Mouse (Mus musculus) embryonic facial prominence, embryonic 10.5 days (tissue): ENCODE results near the gene Stx8. TPM values are rescaled to one million over a fixed set of nuclear protein-coding genes. Genes with fewer than 3 reads are reported as not detected.
A peak's percentile ranks its signal among the peaks of the same experiment; 100 is the strongest.

Source experiments
- DNase-seq: peaks from one replicate; pipeline ENCODE4 v3.0.0-alpha.2; 2017; ENCODE audit warnings: low spot score
- H3K27ac ChIP-seq: fragments of 300-500 bp; sonication (generic); replicated peaks from 2 replicates; pipeline ENCODE4 v1.5.1; 2016; ENCODE audit warnings: mild to moderate bottlenecking
- H3K27me3 ChIP-seq: fragments of 300-500 bp; sonication (generic); replicated peaks from 2 replicates; pipeline ENCODE4 v1.6.1; 2016; ENCODE audit warnings: low read depth, mild to moderate bottlenecking; ENCODE audit not compliant: poor library complexity, severe bottlenecking
- H3K36me3 ChIP-seq: fragments of 300-500 bp; sonication (generic); replicated peaks from 2 replicates; pipeline ENCODE4 v1.6.1; 2016; ENCODE audit warnings: mild to moderate bottlenecking, moderate library complexity
- H3K4me1 ChIP-seq: fragments of 300-500 bp; sonication (generic); 2 replicates; pipeline ENCODE4 v1.6.1; 2016
- H3K4me3 ChIP-seq: fragments of 300-500 bp; sonication (generic); 2 replicates; pipeline ENCODE4 v1.5.1; 2016; ENCODE audit warnings: mild to moderate bottlenecking, moderate library complexity
- H3K9me3 ChIP-seq: fragments of 300-500 bp; sonication (generic); 2 replicates; pipeline ENCODE4 v1.6.1; 2016; ENCODE audit warnings: mild to moderate bottlenecking
- whole genome bisulfite sequencing: fragments of 180-500 bp; shearing (Covaris S2); methylation state at CpG from one replicate; pipeline ENCODE4 v1.1.7; 2016; 5-methylcytosine and 5-hydroxymethylcytosine counted together
- polyA plus RNA-seq: library from polyadenylated mRNA; unstranded; fragments of >200 nt; fragmentation: Nextera tagmentation; extraction: Ambion mirVana; gene quantifications from 2 replicates; pipeline ENCODE4 v1.2.1, GENCODE M21; 2016

Gene Stx8
- polyA plus RNA-seq, 1 experiment from 2014 or later, result 44.7 TPM

DNA sequence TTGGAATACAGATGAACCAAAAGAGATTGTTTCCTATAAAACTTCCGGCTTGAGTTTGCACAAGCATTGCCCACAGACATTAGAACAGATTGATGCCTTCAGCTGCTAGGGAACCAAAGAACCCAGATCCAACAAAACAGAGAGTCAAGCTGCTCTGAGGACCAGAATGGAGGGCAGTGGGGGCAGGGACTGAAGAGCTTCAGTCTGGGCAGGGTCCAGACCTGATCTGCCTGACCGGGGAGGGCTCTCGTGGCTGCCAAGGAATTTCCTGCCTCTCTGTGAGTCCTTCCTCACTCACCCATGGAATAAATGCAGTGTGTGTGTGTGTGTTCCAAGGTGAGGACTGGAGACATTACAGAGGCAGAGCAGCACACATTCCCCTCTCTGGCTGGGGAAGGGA, 17.8 kb upstream of the Stx8 start:
- Histone ChIP-seq H3K27ac (no peak overlapping the region), H3K27me3 (no peaks in the 10 kb centered on the region)
- WGBS, result 55% methylated on average over 3 of the region's 3 CpGs

DNA sequence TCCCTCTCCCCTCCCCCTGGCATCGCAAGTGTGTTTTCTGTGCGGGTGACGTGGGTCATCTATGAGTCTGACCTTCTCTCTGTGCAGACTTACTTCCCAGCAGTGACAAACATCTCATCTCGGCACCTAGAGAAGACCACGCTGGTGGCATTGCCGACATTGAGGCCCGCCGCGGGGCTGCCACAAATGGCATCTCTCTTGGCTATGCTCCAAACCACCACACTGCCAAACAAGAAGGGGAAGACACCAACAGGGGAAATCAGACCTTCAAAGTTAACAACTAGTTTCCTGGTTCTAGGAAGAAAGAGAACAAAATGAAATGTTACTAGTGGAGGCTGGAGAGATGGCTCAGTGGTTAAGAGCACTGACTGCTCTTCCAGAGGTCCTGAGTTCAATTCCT, 16.5 kb upstream of the Stx8 start:
- Histone ChIP-seq H3K27ac (no peak overlapping the region), H3K9me3 (no peaks in the 10 kb centered on the region), H3K36me3 (no peaks in the 10 kb centered on the region), H3K4me1 (0 out of 2 replicates have a peak, but pooled peaks cover 4% of the 10 kb centered on the region), H3K27me3 (no peaks in the 10 kb centered on the region), H3K4me3 (no peak overlapping the region)
- WGBS, result 91% methylated on average over 9 of the region's 9 CpGs
- no peak for DNase-seq

More for the DNA sequence above, 17.8 kb upstream of the Stx8 start:
- Histone ChIP-seq H3K4me3 (no peak overlapping the region), H3K9me3 (no peaks in the 10 kb centered on the region), H3K36me3 (no peaks in the 10 kb centered on the region), H3K4me1 (0 out of 2 replicates have a peak, but pooled peaks cover 4% of the 10 kb centered on the region)
- DNase-seq, result no peak

DNA sequence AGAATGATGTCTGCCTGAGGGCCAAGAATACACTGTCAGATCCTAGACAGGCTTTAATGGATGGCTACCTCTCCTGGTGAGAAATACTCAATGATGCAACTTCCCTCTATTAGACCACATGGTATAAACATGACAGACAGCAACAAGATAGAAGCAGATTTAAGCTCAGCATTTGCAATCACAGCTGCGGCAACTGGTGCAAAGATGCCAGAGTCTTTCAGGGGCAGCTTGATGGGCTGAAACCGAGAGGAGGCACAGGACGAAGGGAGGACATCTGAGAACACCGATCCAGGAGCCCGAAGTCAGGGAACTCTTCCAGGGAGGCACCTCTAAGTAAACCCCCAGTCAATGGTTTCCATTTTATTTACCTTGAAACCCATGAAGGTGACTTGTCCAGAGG, 12.4 kb upstream of the Stx8 start:
- H3K36me3 ChIP-seq, result no peaks in the 10 kb centered on the region
- 83% methylated on average over 5 of the region's 5 CpGs for WGBS
- H3K27me3 ChIP-seq, result no peaks in the 10 kb centered on the region

DNA sequence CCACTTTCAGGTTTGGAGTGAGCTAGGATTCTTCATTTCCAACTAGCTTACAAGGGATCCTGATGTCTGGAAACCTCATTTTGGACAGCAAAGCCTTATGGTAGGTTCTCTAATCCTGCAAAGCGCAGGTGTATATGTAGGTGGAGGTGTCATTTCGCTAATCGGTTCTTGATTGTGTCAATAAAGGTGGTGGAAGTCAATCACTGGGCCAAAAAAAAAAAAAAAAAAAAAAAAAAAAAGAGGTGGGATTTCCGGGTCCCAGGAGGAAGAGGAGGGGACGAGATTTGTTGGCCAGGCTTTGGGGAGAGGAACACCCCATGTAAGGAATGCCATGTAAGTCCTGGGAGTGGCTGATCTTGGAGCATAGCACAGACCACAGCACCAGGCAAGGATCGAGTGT, 11.6 kb upstream of the Stx8 start:
- no peaks in the 10 kb centered on the region for H3K27me3 ChIP-seq
- no peak overlapping the region for H3K27ac ChIP-seq
- WGBS, result 85% methylated on average over 6 of the region's 6 CpGs
- H3K4me1 ChIP-seq, result no peaks in the 10 kb centered on the region
- H3K9me3 ChIP-seq, result no peaks in the 10 kb centered on the region
- no peak overlapping the region for H3K4me3 ChIP-seq
- no peaks in the 10 kb centered on the region for H3K36me3 ChIP-seq
- DNase-seq, result no peak

More for the DNA sequence above, 12.4 kb upstream of the Stx8 start:
- Histone ChIP-seq H3K27ac (no peak overlapping the region), H3K9me3 (no peaks in the 10 kb centered on the region), H3K4me1 (no peaks in the 10 kb centered on the region), H3K4me3 (no peak overlapping the region)
- DNase-seq, result no peak

DNA sequence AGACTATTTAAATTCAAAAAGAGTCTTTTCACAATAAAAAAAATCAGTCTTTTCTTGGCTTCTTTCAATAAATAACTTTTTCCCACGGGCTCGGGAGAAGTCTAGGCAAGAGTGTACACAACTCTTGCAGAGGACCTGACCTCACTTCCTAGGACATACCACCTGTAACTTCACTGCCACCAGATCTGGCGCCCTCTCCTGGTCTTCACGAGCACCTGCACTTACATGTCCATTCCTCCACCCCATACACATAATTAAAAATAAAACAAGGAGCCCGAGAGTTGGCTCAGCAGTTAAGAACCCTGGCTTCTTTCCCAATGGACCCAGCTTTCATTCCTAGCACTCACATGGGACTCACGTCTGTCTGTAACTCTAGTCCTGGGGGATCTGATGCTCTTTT, 1.9 kb upstream of the Stx8 start:
- Histone ChIP-seq H3K36me3 (no peaks in the 10 kb centered on the region), H3K4me3 (no peak overlapping the region), H3K9me3 (no peaks in the 10 kb centered on the region), H3K4me1 (peaks cover 25% of the 10 kb centered on the region), H3K27me3 (no peaks in the 10 kb centered on the region), H3K27ac (no peak overlapping the region)
- WGBS, result 74% methylated on average over 6 of the region's 6 CpGs
- no peak for DNase-seq

DNA sequence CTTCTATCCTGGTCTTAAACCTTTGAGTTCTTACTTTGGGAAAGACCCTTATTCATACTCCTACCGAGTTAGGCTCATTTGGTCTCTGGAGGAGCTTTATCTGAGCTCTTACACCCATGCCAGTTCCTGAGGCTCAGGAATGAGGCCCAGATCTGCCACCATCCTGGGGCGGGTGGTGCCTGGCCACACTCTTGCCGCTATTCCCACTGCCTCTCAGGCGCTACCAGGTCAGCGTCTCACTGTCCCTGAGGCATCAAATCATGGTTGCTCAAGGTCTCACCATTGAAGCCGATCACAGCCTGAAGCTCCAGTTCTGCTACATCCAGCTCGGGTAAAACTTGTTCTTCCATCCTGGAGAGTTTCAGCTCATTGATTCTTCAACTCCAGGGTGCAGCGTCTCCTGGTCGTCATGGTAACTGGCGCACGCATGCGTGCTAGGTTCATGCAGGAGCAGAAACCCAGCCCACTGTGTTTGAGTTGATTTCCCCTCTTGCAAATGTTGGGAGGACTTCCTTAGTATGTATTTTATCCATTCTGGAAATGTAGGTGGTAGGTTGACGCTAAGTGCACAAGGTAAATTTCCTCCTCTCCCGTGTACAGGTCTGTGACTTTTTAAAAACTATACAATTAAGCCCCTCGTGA, 630 bp upstream of the Stx8 start, which contains the start of gene Cfap52:
TSS of gene Cfap52 (minus strand) at position 410 of the 642 bp plus-strand sequence.
- Histone ChIP-seq H3K9me3 (no peaks in the 10 kb centered on the region), H3K4me1 (peaks cover 25% of the 10 kb centered on the region), H3K4me3 (peak within 1 kb of the TSS; percentile 80), H3K27me3 (no peaks in the 10 kb centered on the region), H3K36me3 (peaks cover 3% of the 10 kb centered on the region; the same call in 1 of the 2 replicates), H3K27ac (peak within 1 kb of the TSS; percentile 80)
- WGBS, result 7% methylated on average over 15 of the region's 15 CpGs
- DNase-seq, result peak; percentile 87

DNA sequence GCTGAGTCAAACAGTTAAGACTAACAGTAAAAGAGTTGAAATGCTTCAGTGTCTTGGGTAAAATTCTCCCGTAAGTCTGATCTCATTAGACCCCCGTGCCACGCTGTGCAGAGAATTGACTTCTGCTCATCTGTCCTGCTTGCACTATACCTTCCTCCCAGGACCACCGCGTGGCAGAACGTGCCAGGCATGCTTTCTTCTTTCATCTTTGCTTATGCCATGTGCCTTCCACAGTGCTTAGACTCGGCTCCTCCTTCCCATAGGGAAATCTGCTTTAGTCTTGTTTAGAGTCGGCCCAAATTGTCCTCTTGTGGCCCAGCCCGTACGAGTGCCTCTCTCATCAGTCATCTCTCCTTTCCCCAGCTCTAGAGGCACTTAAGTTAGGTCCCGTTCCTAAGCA, 1.8 kb downstream of the Stx8 start:
- no peak overlapping the region for H3K4me3 ChIP-seq
- WGBS, result 79% methylated on average over 11 of the region's 11 CpGs
- H3K27me3 ChIP-seq, result no peaks in the 10 kb centered on the region
- H3K4me1 ChIP-seq, result peaks cover 25% of the 10 kb centered on the region
- DNase-seq, result no peak
- peaks cover 14% of the 10 kb centered on the region for H3K36me3 ChIP-seq
- no peaks in the 10 kb centered on the region for H3K9me3 ChIP-seq
- H3K27ac ChIP-seq, result no peak overlapping the region

DNA sequence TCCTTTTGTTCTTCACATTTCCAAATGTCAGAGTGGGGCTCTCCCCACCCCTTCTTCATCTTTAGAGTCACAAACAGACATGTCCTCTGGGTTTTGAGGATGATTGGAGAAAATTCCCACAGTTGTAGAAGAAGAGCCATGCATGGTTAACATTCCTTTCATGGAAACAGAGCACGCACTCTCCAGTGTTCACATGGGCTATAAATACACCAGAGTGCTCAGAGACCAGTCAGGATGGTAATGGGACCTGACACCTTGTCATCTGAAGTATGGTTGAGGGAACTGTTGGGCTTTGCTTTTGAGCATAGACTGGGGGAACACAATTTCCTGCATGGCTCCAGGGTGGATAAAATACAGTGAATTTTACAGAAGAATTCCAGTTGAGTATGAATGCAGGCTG, 6.6 kb downstream of the Stx8 start:
- Histone ChIP-seq H3K27me3 (no peaks in the 10 kb centered on the region), H3K4me1 (peaks cover 5% of the 10 kb centered on the region; the same call in 1 of the 2 replicates), H3K36me3 (peaks cover 24% of the 10 kb centered on the region), H3K4me3 (no peak overlapping the region), H3K27ac (no peak overlapping the region), H3K9me3 (no peaks in the 10 kb centered on the region)
- 78% methylated on average over 1 of the region's 1 CpGs for WGBS
- no peak for DNase-seq

DNA sequence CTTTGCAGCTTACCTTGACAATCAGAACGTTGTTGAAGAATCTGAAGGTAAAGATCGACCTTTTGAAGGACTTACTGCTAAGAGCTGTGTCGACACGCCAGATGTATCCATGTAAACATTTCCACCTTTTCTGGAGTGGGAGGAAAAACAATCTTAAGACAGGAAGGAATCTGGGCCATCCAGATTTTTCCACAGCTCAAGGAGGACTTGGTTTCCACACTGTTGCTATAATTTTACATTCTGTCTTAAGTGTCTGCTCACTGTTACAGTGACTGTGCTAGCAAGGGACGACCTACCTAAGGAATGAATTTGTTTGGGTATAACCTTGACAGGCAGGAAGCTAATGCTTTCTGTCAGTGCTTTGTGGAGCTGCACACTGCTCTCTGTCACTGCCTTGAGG, 7.2 kb downstream of the Stx8 start:
- no peak for DNase-seq
- H3K4me3 ChIP-seq, result no peak overlapping the region
- H3K27ac ChIP-seq, result no peak overlapping the region
- WGBS, result 88% methylated on average over 5 of the region's 5 CpGs
- H3K36me3 ChIP-seq, result peaks cover 24% of the 10 kb centered on the region
- no peaks in the 10 kb centered on the region for H3K9me3 ChIP-seq
- H3K4me1 ChIP-seq, result no peaks in the 10 kb centered on the region
- no peaks in the 10 kb centered on the region for H3K27me3 ChIP-seq

DNA sequence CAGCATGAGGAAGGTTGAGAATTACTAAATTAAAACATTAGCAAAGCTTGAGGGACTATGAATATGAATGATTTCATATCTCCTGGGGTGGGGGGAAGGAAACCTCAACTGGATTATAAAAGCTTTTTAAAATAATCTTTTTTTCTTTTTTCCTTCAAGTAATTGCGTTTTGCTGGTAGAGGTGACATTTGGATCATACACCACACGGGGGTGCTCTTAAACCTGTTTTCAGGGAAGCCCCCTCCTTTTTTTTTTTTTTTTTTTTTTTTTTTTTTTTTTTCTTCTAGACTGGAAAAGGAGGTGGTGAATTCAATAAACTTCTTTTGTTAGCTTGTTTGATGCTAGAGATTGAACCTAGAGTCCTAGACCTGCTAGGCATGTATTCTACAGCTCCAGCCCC, 9.3 kb downstream of the Stx8 start:
- H3K9me3 ChIP-seq, result no peaks in the 10 kb centered on the region
- H3K27ac ChIP-seq, result no peak overlapping the region
- no peaks in the 10 kb centered on the region for H3K27me3 ChIP-seq
- 13% methylated on average over 2 of the region's 2 CpGs for WGBS
- peaks cover 23% of the 10 kb centered on the region for H3K36me3 ChIP-seq
- DNase-seq, result peak; percentile 39
- no peaks in the 10 kb centered on the region for H3K4me1 ChIP-seq
- no peak overlapping the region for H3K4me3 ChIP-seq

DNA sequence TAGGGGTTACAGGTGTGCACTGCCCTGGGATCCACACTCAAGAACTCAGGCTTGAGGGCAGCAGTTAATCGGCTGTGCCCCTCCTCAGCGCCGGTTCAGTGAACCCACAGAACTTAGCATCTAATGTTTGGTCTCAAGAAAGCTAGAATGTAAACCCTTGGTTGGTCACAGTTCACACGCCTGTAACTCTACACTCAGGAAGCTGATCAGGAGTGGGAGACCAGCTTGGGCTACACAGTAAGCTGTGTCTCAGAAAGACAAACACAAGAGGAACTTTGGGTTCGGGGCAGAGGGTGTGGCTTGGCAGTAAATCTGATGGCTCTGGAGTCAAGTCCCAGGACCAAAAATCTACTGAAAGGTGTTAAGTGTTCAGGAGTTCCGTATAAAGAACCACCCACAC, 17.6 kb downstream of the Stx8 start:
- 91% methylated on average over 6 of the region's 6 CpGs for WGBS
- no peaks in the 10 kb centered on the region; the same call in 1 of the 2 replicates for H3K4me1 ChIP-seq
- H3K9me3 ChIP-seq, result no peaks in the 10 kb centered on the region
- H3K36me3 ChIP-seq, result no peaks in the 10 kb centered on the region
- no peak overlapping the region for H3K4me3 ChIP-seq
- H3K27me3 ChIP-seq, result no peaks in the 10 kb centered on the region
- no peak overlapping the region for H3K27ac ChIP-seq
- DNase-seq, result no peak

DNA sequence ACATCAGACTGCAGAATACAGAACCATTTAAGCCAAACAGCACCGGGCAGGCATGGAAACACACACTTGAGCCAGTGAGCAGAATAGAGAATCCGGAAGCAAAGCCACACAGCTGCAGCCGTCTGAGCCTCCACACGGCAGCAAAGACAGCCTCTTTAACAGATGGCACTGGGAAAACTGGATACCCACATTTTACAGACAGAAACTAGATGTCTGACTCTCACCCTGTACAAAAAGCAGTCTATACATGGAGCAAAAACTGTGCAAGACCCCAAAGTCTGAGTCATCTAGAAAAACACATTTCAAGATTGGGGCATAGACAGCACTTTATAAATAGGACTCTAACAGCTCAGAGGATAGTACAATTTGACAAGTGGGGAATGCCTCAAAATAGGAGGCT, 25.2 kb downstream of the Stx8 start:
- peaks cover 10% of the 10 kb centered on the region for H3K4me1 ChIP-seq
- no peak for DNase-seq
- no peak overlapping the region for H3K27ac ChIP-seq
- H3K4me3 ChIP-seq, result no peak overlapping the region
- H3K36me3 ChIP-seq, result peaks cover 5% of the 10 kb centered on the region; the same call in 1 of the 2 replicates
- no peaks in the 10 kb centered on the region for H3K9me3 ChIP-seq
- no peaks in the 10 kb centered on the region for H3K27me3 ChIP-seq
- WGBS, result 85% methylated on average over 4 of the region's 4 CpGs

DNA sequence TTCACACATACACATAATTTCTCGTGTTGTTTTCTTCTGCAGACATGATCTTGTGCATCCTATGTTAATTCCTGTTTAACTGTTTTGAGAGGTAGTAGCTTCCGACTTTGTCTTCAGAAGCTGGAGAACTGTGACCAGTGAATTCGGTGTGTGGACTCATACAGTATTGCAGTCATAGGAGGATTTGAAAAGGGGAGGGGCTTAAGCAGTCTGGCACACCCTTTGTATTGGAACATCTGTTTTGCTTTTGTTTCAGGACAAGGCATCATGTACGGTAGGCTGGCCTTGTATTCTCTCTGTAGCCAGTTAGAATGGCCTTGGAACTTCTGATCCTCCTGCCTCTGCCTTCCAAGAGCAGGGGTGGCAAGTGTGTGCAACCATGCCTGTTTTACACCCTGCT, 30.0 kb downstream of the Stx8 start:
- no peaks in the 10 kb centered on the region for H3K27me3 ChIP-seq
- H3K4me3 ChIP-seq, result no peak overlapping the region
- WGBS, result 82% methylated on average over 4 of the region's 4 CpGs
- H3K4me1 ChIP-seq, result peaks cover 9% of the 10 kb centered on the region
- peaks cover 5% of the 10 kb centered on the region; the same call in 1 of the 2 replicates for H3K36me3 ChIP-seq
- H3K9me3 ChIP-seq, result no peaks in the 10 kb centered on the region
- no peak overlapping the region for H3K27ac ChIP-seq
- DNase-seq, result no peak
